Mouse (Mus musculus) hindbrain, embryonic 11.5 days (tissue): Measurements from ENCODE around the gene Krt31. TPM values are rescaled to one million over a fixed set of nuclear protein-coding genes. Genes with fewer than 3 reads are reported as not detected.
A peak's percentile ranks its signal among the peaks of the same experiment; 100 is the strongest.

Source experiments
- ATAC-seq: fragments of 200-750 bp; cut with Nextera tagmentation; 2 replicates; pipeline ENCODE4 v1.8.0; 2017; ENCODE audit warnings: mild to moderate bottlenecking, moderate TSS enrichment, moderate library complexity; ENCODE audit not compliant: low FRiP score
- DNase-seq: peaks from one replicate; pipeline ENCODE4 v3.0.0-alpha.2; 2015; ENCODE audit warnings: low spot score
- H3K27ac ChIP-seq: fragments of 300-500 bp; sonication (generic); 2 replicates; pipeline ENCODE4 v1.5.1; 2014; ENCODE audit warnings: mild to moderate bottlenecking, low read depth, low read length
- H3K27me3 ChIP-seq: fragments of 300-500 bp; sonication (generic); 2 replicates; pipeline ENCODE4 v1.6.1; 2014; ENCODE audit warnings: mild to moderate bottlenecking, low read length, moderate library complexity, mixed read lengths; ENCODE audit not compliant: control insufficient read depth, insufficient read depth
- H3K36me3 ChIP-seq: fragments of 300-500 bp; sonication (generic); 2 replicates; pipeline ENCODE4 v1.6.1; 2014; ENCODE audit warnings: mild to moderate bottlenecking, low read length, moderate library complexity, mixed read lengths; ENCODE audit not compliant: control insufficient read depth, insufficient read depth
- H3K4me1 ChIP-seq: fragments of 300-500 bp; sonication (generic); replicated peaks from 2 replicates; pipeline ENCODE4 v1.6.1; 2014; ENCODE audit warnings: low read length, mixed read lengths; ENCODE audit not compliant: control insufficient read depth, insufficient read depth
- H3K4me2 ChIP-seq: fragments of 300-500 bp; sonication (generic); replicated peaks from 2 replicates; pipeline ENCODE4 v1.6.1; 2014; ENCODE audit warnings: mild to moderate bottlenecking, low read depth, low read length
- H3K4me3 ChIP-seq: fragments of 300-500 bp; sonication (generic); 2 replicates; pipeline ENCODE4 v1.5.1; 2014; ENCODE audit warnings: low read depth, low read length
- H3K9ac ChIP-seq: fragments of 300-500 bp; sonication (generic); 2 replicates; pipeline ENCODE4 v1.6.1; 2014; ENCODE audit warnings: low read depth, low read length
- H3K9me3 ChIP-seq: fragments of 300-500 bp; sonication (generic); 2 replicates; pipeline ENCODE4 v1.6.1; 2016; ENCODE audit warnings: low read length; ENCODE audit not compliant: control insufficient read depth
- WGBS: fragments of 180-500 bp; shearing (Covaris S2); extraction: QIAGEN DNeasy Blood & Tissue Kit; methylation state at CpG from one replicate; pipeline ENCODE4 v1.1.7; 2014; 5-methylcytosine and 5-hydroxymethylcytosine counted together
- polyA plus RNA-seq: library from polyadenylated mRNA; unstranded; fragments of >200 nt; fragmentation: Nextera tagmentation; extraction: Ambion mirVana; gene quantifications from 2 replicates; pipeline ENCODE4 v1.2.1, GENCODE M21; 2014

Krt31 gene
- polyA plus RNA-seq, 1 experiment from 2014 or later, result not detected

DNA sequence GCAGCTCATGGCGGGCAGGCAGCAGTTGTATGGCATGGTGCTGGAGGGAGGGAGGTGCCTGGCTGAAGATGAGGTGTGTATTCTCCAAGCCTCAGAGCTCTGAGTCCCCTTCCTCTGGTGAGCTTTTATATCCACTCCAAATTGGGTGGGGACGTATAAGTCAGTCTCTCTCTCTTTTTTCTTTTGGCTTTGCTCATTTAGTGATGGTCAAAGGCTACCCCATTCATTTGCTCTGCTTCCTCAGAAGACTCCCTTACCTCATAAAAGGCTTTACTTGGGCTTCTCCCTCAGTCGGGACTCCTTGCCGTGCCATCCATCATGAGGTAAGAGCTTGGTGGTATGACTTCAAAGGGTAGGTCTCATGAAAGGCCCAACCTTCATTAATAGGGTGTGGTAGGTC lies 34.2 kb downstream of the Krt31 start, which contains the start of gene Krt33a:
TSS of gene Krt33a (minus strand) at position 101 of the 400 bp plus-strand sequence.
- 78% methylated on average over 3 of the region's 4 CpGs for WGBS
- Histone ChIP-seq H3K36me3 (no peaks in the 10 kb centered on the region), H3K9ac (no peak within 1 kb of the TSS), H3K27me3 (no peaks in the 10 kb centered on the region), H3K4me3 (no peak within 1 kb of the TSS), H3K4me2 (no peak within 1 kb of the TSS), H3K4me1 (no peaks in the 10 kb centered on the region), H3K27ac (no peak within 1 kb of the TSS), H3K9me3 (no peaks in the 10 kb centered on the region)
- ATAC-seq, result no peak
- DNase-seq, result no peak

DNA sequence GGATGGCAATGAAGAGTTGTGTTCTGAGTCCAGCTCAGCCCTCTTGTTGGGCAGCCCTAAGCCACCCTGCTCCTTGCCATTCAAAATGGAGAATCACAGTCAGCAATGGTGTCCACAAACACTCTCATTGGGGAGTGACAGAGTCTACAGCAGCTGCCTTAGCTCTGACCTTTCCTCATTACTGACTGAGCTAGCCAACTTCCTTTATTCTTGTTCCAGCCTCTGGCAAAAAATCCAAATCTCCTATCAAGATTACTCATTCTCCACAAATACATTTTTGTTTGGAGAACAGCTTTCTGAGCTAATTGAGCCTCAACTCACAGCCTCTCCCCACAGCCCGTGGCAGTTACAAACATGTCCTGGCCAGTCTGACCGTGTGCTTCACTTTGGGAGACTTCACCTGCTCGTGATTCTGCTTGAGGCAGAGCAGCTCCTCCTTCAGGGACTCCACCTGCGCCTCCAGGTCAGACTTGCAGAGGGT lies 36.6 kb downstream of the Krt31 start:
- Histone ChIP-seq H3K4me2 (no peak overlapping the region), H3K27ac (no peak overlapping the region), H3K9me3 (no peaks in the 10 kb centered on the region), H3K9ac (no peak overlapping the region), H3K4me1 (no peaks in the 10 kb centered on the region), H3K27me3 (no peaks in the 10 kb centered on the region), H3K4me3 (no peak overlapping the region), H3K36me3 (no peaks in the 10 kb centered on the region)
- 85% methylated on average over 4 of the region's 4 CpGs for WGBS
- ATAC-seq, result no peak
- DNase-seq, result no peak

DNA sequence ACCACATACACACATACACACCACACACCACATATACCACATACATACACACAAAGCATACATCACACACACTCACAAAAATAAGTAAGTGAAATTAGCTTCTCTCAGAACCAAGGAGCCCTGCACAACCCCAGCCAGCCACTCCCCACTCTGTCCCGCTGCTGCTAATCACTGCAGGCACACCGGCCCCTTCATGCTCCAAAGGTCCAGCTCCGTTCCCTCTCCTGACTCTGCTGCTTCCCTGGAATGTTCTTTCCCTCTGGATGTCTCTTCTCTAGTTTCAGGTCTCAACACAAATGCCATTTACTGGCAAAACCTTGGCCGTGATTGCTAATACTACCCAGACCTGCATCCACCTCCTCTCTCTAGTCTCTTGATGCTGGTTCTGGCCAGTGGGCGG lies 39.7 kb downstream of the Krt31 start:
- Histone ChIP-seq H3K27ac (no peak overlapping the region), H3K4me2 (no peak overlapping the region), H3K27me3 (no peaks in the 10 kb centered on the region), H3K36me3 (no peaks in the 10 kb centered on the region), H3K9me3 (no peaks in the 10 kb centered on the region), H3K4me3 (no peak overlapping the region), H3K9ac (no peak overlapping the region), H3K4me1 (no peaks in the 10 kb centered on the region)
- WGBS, result 90% methylated on average over 5 of the region's 5 CpGs
- ATAC-seq, result no peak
- no peak for DNase-seq

DNA sequence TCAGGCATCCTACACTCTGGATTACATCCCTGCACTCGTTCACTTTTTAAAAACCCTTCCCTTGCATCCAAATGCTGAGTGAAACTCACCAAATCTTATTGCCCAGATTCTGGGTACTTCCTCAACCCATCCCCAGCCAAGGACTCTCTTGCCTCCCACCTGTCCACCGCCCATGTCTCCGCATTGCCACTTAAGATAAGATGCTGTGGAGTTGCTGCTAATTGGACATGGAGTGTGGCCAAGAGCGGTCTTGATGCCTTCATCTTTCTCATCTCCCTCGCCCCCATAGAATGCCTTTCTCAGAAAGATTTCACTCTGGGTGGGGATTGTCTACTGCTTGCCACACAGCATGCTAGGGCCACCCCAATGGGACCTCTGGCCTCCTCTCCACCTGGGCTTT lies 42.0 kb downstream of the Krt31 start:
- no peaks in the 10 kb centered on the region for H3K36me3 ChIP-seq
- WGBS, result 88% methylated on average over 5 of the region's 5 CpGs
- no peak overlapping the region for H3K9ac ChIP-seq
- ATAC-seq, result no peak
- no peaks in the 10 kb centered on the region for H3K9me3 ChIP-seq
- H3K4me2 ChIP-seq, result no peak overlapping the region
- no peak overlapping the region for H3K4me3 ChIP-seq
- H3K4me1 ChIP-seq, result no peaks in the 10 kb centered on the region
- no peak for DNase-seq
- H3K27ac ChIP-seq, result no peak overlapping the region
- H3K27me3 ChIP-seq, result no peaks in the 10 kb centered on the region

DNA sequence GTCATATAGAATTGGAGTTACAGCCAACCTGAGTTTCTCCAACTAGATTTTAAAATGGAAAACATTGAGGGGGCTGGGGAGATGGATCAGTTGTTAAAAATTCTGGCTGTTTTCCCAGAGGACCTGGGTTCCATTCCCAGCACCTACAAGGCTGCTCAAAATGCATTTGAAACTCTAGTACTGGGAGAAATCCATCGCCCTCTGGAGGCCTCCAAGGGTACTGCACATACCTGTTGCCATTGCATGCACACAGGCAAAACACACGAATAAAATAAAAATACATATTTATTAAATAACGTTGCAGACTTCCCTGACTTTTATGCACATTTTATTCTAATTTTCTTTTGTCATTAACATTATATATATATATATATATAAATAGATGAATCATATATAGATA lies 43.7 kb downstream of the Krt31 start:
- no peak overlapping the region for H3K4me2 ChIP-seq
- DNase-seq (peak; percentile 18), ATAC-seq (no peak)
- no peaks in the 10 kb centered on the region for H3K27me3 ChIP-seq
- 54% methylated on average over 3 of the region's 3 CpGs for WGBS
- no peaks in the 10 kb centered on the region for H3K9me3 ChIP-seq
- H3K27ac ChIP-seq, result no peak overlapping the region
- H3K4me3 ChIP-seq, result no peak overlapping the region
- no peaks in the 10 kb centered on the region for H3K4me1 ChIP-seq
- no peaks in the 10 kb centered on the region for H3K36me3 ChIP-seq
- H3K9ac ChIP-seq, result no peak overlapping the region

DNA sequence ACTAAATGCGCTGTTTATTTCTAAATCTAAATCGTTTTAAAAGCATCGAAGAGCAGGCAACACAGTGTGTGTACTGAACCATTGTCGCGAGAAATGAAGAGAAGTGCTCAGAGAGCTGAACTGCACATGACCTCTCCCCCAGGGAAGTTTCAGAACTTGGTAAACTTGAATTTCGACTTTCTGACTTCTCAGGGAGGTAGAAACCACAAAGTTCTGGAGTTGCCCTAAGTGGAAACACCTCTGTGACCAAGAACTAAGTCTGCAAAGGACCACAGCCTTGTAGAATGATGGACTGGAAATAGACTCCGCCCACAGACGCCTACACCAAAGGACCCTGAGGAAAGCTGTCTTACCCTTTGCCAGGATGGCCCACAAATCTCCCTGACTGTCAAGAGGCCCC lies 44.4 kb downstream of the Krt31 start:
- no peaks in the 10 kb centered on the region for H3K27me3 ChIP-seq
- no peaks in the 10 kb centered on the region for H3K4me1 ChIP-seq
- DNase-seq (no peak), ATAC-seq (no peak)
- no peaks in the 10 kb centered on the region for H3K9me3 ChIP-seq
- no peak overlapping the region for H3K4me2 ChIP-seq
- no peak overlapping the region for H3K9ac ChIP-seq
- no peaks in the 10 kb centered on the region for H3K36me3 ChIP-seq
- H3K27ac ChIP-seq, result no peak overlapping the region
- no peak overlapping the region for H3K4me3 ChIP-seq
- WGBS, result 90% methylated on average over 8 of the region's 8 CpGs

DNA sequence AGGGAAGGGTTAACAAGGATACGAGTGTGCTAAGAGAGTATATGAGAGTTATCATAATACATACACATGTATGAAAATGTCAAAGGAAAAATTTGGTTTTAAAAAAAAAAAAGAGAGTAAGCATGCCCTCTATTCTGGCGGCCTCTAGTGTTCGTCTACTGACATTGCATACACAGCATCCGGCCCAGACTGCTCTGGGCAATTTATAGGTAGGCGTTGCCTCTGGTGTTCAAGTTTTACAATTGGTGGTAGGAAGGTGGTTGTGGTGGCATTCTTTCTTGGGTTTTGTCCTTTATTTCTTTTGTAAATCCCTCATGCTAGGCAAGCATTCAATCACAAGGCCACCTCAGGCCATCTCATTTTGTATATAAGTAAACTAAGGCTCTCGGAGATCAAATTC lies 45.5 kb downstream of the Krt31 start:
- 30% methylated on average over 6 of the region's 6 CpGs for WGBS
- no peak for ATAC-seq
- Histone ChIP-seq H3K4me3 (no peak overlapping the region), H3K27ac (no peak overlapping the region), H3K27me3 (no peaks in the 10 kb centered on the region), H3K4me2 (no peak overlapping the region), H3K4me1 (no peaks in the 10 kb centered on the region), H3K9ac (no peak overlapping the region), H3K9me3 (no peaks in the 10 kb centered on the region), H3K36me3 (no peaks in the 10 kb centered on the region)
- DNase-seq, result peak; percentile 66

DNA sequence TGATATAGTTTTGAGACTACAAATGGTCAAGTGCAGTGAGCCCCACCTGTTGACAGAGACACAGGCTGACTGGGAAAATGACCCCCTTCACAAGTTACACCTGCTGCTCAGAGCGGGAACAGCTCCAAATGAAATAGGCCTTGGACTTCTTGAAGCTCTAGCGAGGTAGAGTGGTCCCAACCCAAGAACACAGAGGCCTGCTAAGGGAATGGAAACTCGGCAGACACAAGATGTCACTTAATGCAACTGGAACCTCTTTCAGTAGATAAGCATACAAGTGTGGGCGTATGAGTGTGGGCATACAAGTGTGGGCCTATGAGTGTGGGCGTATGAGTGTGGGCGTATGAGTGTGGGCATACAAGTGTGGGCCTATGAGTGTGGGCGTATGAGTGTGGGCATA lies 51.3 kb downstream of the Krt31 start:
- no peaks in the 10 kb centered on the region for H3K27me3 ChIP-seq
- H3K9ac ChIP-seq, result no peak overlapping the region
- H3K27ac ChIP-seq, result no peak overlapping the region
- DNase-seq (no peak), ATAC-seq (no peak)
- H3K4me2 ChIP-seq, result no peak overlapping the region
- H3K36me3 ChIP-seq, result no peaks in the 10 kb centered on the region
- no peak overlapping the region for H3K4me3 ChIP-seq
- H3K4me1 ChIP-seq, result no peaks in the 10 kb centered on the region
- WGBS, result 90% methylated on average over 7 of the region's 7 CpGs
- no peaks in the 10 kb centered on the region for H3K9me3 ChIP-seq
